8 mouse cellular contexts compared by ENCODE assay signal in genomic region chr8:124314803-124315202, GRCm38 (mm10).
A peak's percentile ranks its signal among the peaks of the same experiment; 100 is the strongest.
DNase-seq lines count a peak whose midpoint lies in the region; ATAC-seq and TF ChIP-seq lines count a peak whose summit lies in the region.

No protein-coding gene starts in this region.

- peak; percentile 48 for TF ChIP-seq CTCF in heart, postnatal 0 days (IDR thresholded peaks at IDR 0.05; ENCODE audit: low read depth)

- in situ Hi-C loops in ES-E14 (cut with MboI; ENCODE audit: low sequenced_read_pairs in 2 of 2, unreplicated experiment in 2 of 2): no loop called here

- DNase-seq in heart, postnatal 0 days (ENCODE audit: low spot score): no peak
- peak; percentile 27 for DNase-seq in ES-E14 (ENCODE audit: low read depth, low spot score)
- no peak for DNase-seq in ovary, adult 18-20 months (ENCODE audit: low spot score)
- DNase-seq in urinary bladder, postnatal 25 days (ENCODE audit: low spot score): no peak

- H3K4me1 ChIP-seq in heart, postnatal 0 days (ENCODE audit: control insufficient read depth, insufficient read depth): peaks cover 56% of the 10 kb centered on the region
- peaks cover 53% of the 10 kb centered on the region for H3K4me1 ChIP-seq in heart, embryonic 11.5 days (ENCODE audit: control insufficient read depth, insufficient read depth, low read length)
- peaks cover 0 to 7% of the 10 kb centered on the region in 2 experiments; a peak in 1 of 4 replicates for H3K4me1 ChIP-seq in ES-E14 (ENCODE audit: control insufficient read depth in 2 of 2, insufficient read depth in 2 of 2, low read length in 2 of 2, poor library complexity in 1 of 2)
- H3K4me1 ChIP-seq in forebrain, embryonic 13.5 days: peaks cover 46% of the 10 kb centered on the region
- peaks cover 43% of the 10 kb centered on the region for H3K4me1 ChIP-seq in lung, embryonic 15.5 days
- peaks cover 15% of the 10 kb centered on the region; the same call in 1 of the 2 replicates for H3K4me1 ChIP-seq in stomach, embryonic 15.5 days

- no peaks in the 10 kb centered on the region for H3K36me3 ChIP-seq in heart, postnatal 0 days (replicated peaks; ENCODE audit: control insufficient read depth, insufficient read depth, low read length)
- no peaks in the 10 kb centered on the region for H3K36me3 ChIP-seq in heart, embryonic 11.5 days (ENCODE audit: control insufficient read depth, insufficient read depth, low read length)
- H3K36me3 ChIP-seq in ES-E14 (ENCODE audit: control insufficient read depth, insufficient read depth, low read length, poor library complexity, severe bottlenecking): peaks cover 2% of the 10 kb centered on the region; the same call in 1 of the 2 replicates
- H3K36me3 ChIP-seq in forebrain, embryonic 13.5 days (ENCODE audit: poor library complexity, severe bottlenecking): peaks cover 11% of the 10 kb centered on the region; the same call in 1 of the 2 replicates
- no peaks in the 10 kb centered on the region for H3K36me3 ChIP-seq in lung, embryonic 15.5 days
- no peaks in the 10 kb centered on the region for H3K36me3 ChIP-seq in stomach, embryonic 15.5 days

- TF ChIP-seq EP300 in heart, postnatal 0 days (IDR thresholded peaks at IDR 0.05; ENCODE audit: low read depth): no peak

- WGBS in heart, postnatal 0 days: 65% methylated on average over 10 of the region's 10 CpGs
- WGBS in heart, embryonic 11.5 days (ENCODE audit: insufficient replicate concordance): 50% methylated on average over 10 of the region's 10 CpGs
- WGBS in forebrain, embryonic 13.5 days: 7% methylated on average over 10 of the region's 10 CpGs
- WGBS in lung, embryonic 15.5 days: 45% methylated on average over 10 of the region's 10 CpGs
- 47% methylated on average over 10 of the region's 10 CpGs for WGBS in stomach, embryonic 15.5 days

- H3K27ac ChIP-seq in heart, postnatal 0 days (ENCODE audit: low read depth): peak overlapping the region; percentile 43; the same call in 1 of the 2 replicates
- no peak overlapping the region for H3K27ac ChIP-seq in heart, embryonic 11.5 days (ENCODE audit: low read depth, low read length)
- H3K27ac ChIP-seq in ES-E14 (ENCODE audit: insufficient read depth, low read depth, low read length, poor library complexity, severe bottlenecking): no peak overlapping the region; the same call in 1 of the 2 replicates
- H3K27ac ChIP-seq in forebrain, embryonic 13.5 days: peak overlapping the region; percentile 70
- 0 out of 2 replicates have a peak overlapping the region, but pooled peaks have one; percentile 0 for H3K27ac ChIP-seq in lung, embryonic 15.5 days
- H3K27ac ChIP-seq in stomach, embryonic 15.5 days: peak overlapping the region; percentile 49; the same call in 1 of the 2 replicates

- no peaks in the 10 kb centered on the region for H3K27me3 ChIP-seq in heart, postnatal 0 days (ENCODE audit: control insufficient read depth, insufficient read depth, low read length)
- H3K27me3 ChIP-seq in heart, embryonic 11.5 days (ENCODE audit: control insufficient read depth, insufficient read depth, low read length): no peaks in the 10 kb centered on the region
- no peaks in the 10 kb centered on the region for H3K27me3 ChIP-seq in forebrain, embryonic 13.5 days
- no peaks in the 10 kb centered on the region for H3K27me3 ChIP-seq in lung, embryonic 15.5 days
- H3K27me3 ChIP-seq in stomach, embryonic 15.5 days (replicated peaks): no peaks in the 10 kb centered on the region

- H3K4me3 ChIP-seq in heart, postnatal 0 days (ENCODE audit: low read depth, low read length): no peak overlapping the region
- H3K4me3 ChIP-seq in heart, embryonic 11.5 days (ENCODE audit: low read depth, low read length): no peak overlapping the region
- H3K4me3 ChIP-seq in ES-E14 (ENCODE audit: insufficient read depth in 1 of 2, low read depth in 1 of 2, low read length in 2 of 2, poor library complexity in 1 of 2, severe bottlenecking in 1 of 2): no peak overlapping the region
- no peak overlapping the region for H3K4me3 ChIP-seq in forebrain, embryonic 13.5 days
- no peak overlapping the region for H3K4me3 ChIP-seq in lung, embryonic 15.5 days
- H3K4me3 ChIP-seq in stomach, embryonic 15.5 days (replicated peaks): no peak overlapping the region

- no peak overlapping the region for H3K9ac ChIP-seq in heart, postnatal 0 days (replicated peaks; ENCODE audit: low read depth, low read length)
- no peak overlapping the region for H3K9ac ChIP-seq in heart, embryonic 11.5 days (ENCODE audit: low read depth, low read length)
- H3K9ac ChIP-seq in ES-E14 (ENCODE audit: insufficient read depth, low read depth, low read length, poor library complexity, severe bottlenecking): no peak overlapping the region
- H3K9ac ChIP-seq in forebrain, embryonic 13.5 days: peak overlapping the region; percentile 27
- H3K9ac ChIP-seq in lung, embryonic 15.5 days: no peak overlapping the region
- no peak overlapping the region for H3K9ac ChIP-seq in stomach, embryonic 15.5 days

- ATAC-seq in heart, postnatal 0 days (ENCODE audit: insufficient read depth, low read depth): no peak
- ATAC-seq in heart, embryonic 11.5 days (replicated peaks; ENCODE audit: insufficient number of reproducible peaks, low FRiP score, low TSS enrichment): no peak
- peak; percentile 43 for ATAC-seq in forebrain, embryonic 13.5 days
- ATAC-seq in lung, embryonic 15.5 days (ENCODE audit: borderline replicate concordance, extremely low read depth, low FRiP score, low TSS enrichment): no peak
- ATAC-seq in stomach, embryonic 15.5 days (ENCODE audit: insufficient read depth, low FRiP score, low read depth): peak; percentile 54; the same call in 1 of the 2 replicates

- no peak overlapping the region for H3K4me2 ChIP-seq in heart, postnatal 0 days (ENCODE audit: low read depth, low read length)
- no peak overlapping the region for H3K4me2 ChIP-seq in heart, embryonic 11.5 days
- no peak overlapping the region for H3K4me2 ChIP-seq in forebrain, embryonic 13.5 days
- no peak overlapping the region for H3K4me2 ChIP-seq in lung, embryonic 15.5 days
- H3K4me2 ChIP-seq in stomach, embryonic 15.5 days: no peak overlapping the region

- H3K9me3 ChIP-seq in heart, postnatal 0 days (replicated peaks; ENCODE audit: control insufficient read depth, low read length): no peaks in the 10 kb centered on the region
- H3K9me3 ChIP-seq in heart, embryonic 11.5 days (replicated peaks; ENCODE audit: control insufficient read depth, low read length): no peaks in the 10 kb centered on the region
- H3K9me3 ChIP-seq in ES-E14 (ENCODE audit: control insufficient read depth, insufficient read depth, low read depth, low read length): no peaks in the 10 kb centered on the region
- H3K9me3 ChIP-seq in forebrain, embryonic 13.5 days (replicated peaks): no peaks in the 10 kb centered on the region
- H3K9me3 ChIP-seq in lung, embryonic 15.5 days: no peaks in the 10 kb centered on the region
- H3K9me3 ChIP-seq in stomach, embryonic 15.5 days: no peaks in the 10 kb centered on the region

TF ChIP-seq in ES-E14, 5 proteins besides CTCF, POLR2A, EP300 and RAD21:
- no peak for TF ChIP-seq CHD2 (IDR thresholded peaks at IDR 0.05; ENCODE audit: low read depth, low read length)
- no peak for TF ChIP-seq HCFC1 (IDR thresholded peaks at IDR 0.05; ENCODE audit: borderline replicate concordance, insufficient read depth, low read length)
- TF ChIP-seq ZC3H11A (IDR thresholded peaks at IDR 0.05; ENCODE audit: borderline replicate concordance, low read depth, low read length): no peak
- TF ChIP-seq ZNF384 (IDR thresholded peaks at IDR 0.05; ENCODE audit: low read depth, low read length): no peak
- TF ChIP-seq MAFK (IDR thresholded peaks at IDR 0.05; ENCODE audit: insufficient read depth, low read depth, low read length): no peak
TF ChIP-seq in ES-E14: peak in this region for 0.

Comparison
In these comparisons a context has a peak if more than half of its experiments do, and no peak if none do; other contexts are left out.
1. H3K27ac ChIP-seq: peak in heart, postnatal 0 days (single experiment), forebrain, embryonic 13.5 days (single experiment), lung, embryonic 15.5 days (single experiment) and stomach, embryonic 15.5 days (single experiment); none in heart, embryonic 11.5 days (single experiment) and ES-E14 (single experiment).
2. ATAC-seq: peak in forebrain, embryonic 13.5 days (single experiment) and stomach, embryonic 15.5 days (single experiment); none in heart, postnatal 0 days (single experiment), heart, embryonic 11.5 days (single experiment) and lung, embryonic 15.5 days (single experiment).